Mouse (Mus musculus) embryonic fibroblast, embryonic 13.5 days (primary cell): Measurements from ENCODE around the gene Gm10382.
A peak's percentile ranks its signal among the peaks of the same experiment; 100 is the strongest.

Experiments
- CTCF ChIP-seq: IDR thresholded peaks from 2 replicates; pipeline ENCODE4 v1.5.1; 2011; ENCODE audit warnings: mild to moderate bottlenecking, control low read depth, low read length, moderate library complexity, borderline replicate concordance; ENCODE audit not compliant: insufficient read depth
- POLR2A ChIP-seq: IDR thresholded peaks from 2 replicates; pipeline ENCODE4 v1.6.1; 2011; ENCODE audit warnings: low read depth, mild to moderate bottlenecking, control low read depth, low read length, moderate library complexity

DNA sequence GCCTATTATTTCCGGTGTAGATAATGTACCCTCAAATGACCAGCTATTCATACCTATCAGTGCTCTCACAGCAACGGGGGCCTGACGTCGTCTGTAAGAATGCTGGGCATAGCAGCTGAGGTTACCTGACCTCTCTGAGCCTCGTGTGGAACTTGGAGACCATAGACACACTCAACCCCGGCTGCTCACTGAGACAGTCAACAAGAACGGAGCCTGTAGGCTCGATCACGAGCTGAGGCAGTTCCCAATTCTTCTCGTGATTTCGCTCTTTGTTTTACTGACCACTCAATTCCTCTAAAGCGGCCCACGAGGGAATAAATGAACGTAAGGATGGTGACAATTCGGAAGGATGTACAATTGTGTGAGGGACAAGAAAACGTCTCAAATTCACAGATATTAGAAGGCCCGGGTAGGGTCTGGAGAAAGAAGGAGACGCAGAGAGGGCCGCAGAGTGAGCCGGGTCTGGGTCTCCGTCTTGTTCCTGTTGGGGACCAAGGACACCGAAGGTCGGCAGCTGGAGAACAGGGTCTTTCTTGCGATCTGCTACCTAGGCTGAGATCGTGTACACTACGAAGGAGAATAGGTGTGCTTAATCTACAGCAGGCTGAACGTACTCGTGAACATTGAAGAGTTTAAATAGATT, 15.9 kb downstream of the Gm10382 start:
- TF ChIP-seq POLR2A (peak; percentile 41; the same call in 1 of the 2 replicates), CTCF (no peak)
